In genomic region chr6:32315011-32315450, GRCm38 (mm10) we compare ENCODE assay signal across 11 mouse cellular contexts.
DNase-seq lines count a peak whose midpoint lies in the region; ATAC-seq lines count a peak whose summit lies in the region.
"Had no signal": no experiment of that assay in that cellular context is flagged by ENCODE, and none has a peak within 500 bp of the region (broad histone marks: within the 10 kb centered on the region; RNA-seq: fewer than 3 reads in every experiment).

No protein-coding gene starts in this region.

- no peak overlapping the region for H3K4me2 ChIP-seq in hindbrain, embryonic 15.5 days
- H3K4me2 ChIP-seq in hindbrain, embryonic 12.5 days (replicated peaks), result no peak overlapping the region
- no peak overlapping the region for H3K4me2 ChIP-seq in neural tube, embryonic 15.5 days
- H3K4me2 ChIP-seq: limb, embryonic 15.5 days; stomach, embryonic 15.5 days had no signal

- no peak overlapping the region for H3K9ac ChIP-seq in hindbrain, embryonic 15.5 days
- H3K9ac ChIP-seq in hindbrain, embryonic 12.5 days, result no peak overlapping the region
- no peak overlapping the region for H3K9ac ChIP-seq in neural tube, embryonic 15.5 days (replicated peaks)
- H3K9ac ChIP-seq: limb, embryonic 15.5 days; stomach, embryonic 15.5 days had no signal

- ATAC-seq in hindbrain, embryonic 15.5 days (ENCODE audit: low FRiP score, low read depth), result peak; percentile 61
- ATAC-seq in hindbrain, embryonic 12.5 days (ENCODE audit: low FRiP score), result no peak
- ATAC-seq in neural tube, embryonic 15.5 days (ENCODE audit: low FRiP score), result peak; percentile 62; the same call in 1 of the 2 replicates

- 14% methylated on average over 6 of the region's 6 CpGs for WGBS in hindbrain, embryonic 15.5 days
- WGBS in hindbrain, embryonic 12.5 days, result 32% methylated on average over 6 of the region's 6 CpGs
- 7% methylated on average over 6 of the region's 6 CpGs for WGBS in neural tube, embryonic 15.5 days

- peaks cover 30% of the 10 kb centered on the region for H3K4me1 ChIP-seq in hindbrain, embryonic 15.5 days (replicated peaks)
- peaks cover 7% of the 10 kb centered on the region for H3K4me1 ChIP-seq in hindbrain, embryonic 12.5 days
- H3K4me1 ChIP-seq in neural tube, embryonic 15.5 days, result peaks cover 9% of the 10 kb centered on the region
- H3K4me1 ChIP-seq: limb, embryonic 15.5 days; stomach, embryonic 15.5 days had no signal

- peak overlapping the region; percentile 57 for H3K27ac ChIP-seq in hindbrain, embryonic 15.5 days (replicated peaks)
- no peak overlapping the region for H3K27ac ChIP-seq in hindbrain, embryonic 12.5 days
- H3K27ac ChIP-seq in neural tube, embryonic 15.5 days (replicated peaks), result 0 out of 2 replicates have a peak overlapping the region, but pooled peaks have one; percentile 30
- H3K27ac ChIP-seq: kidney, postnatal 0 days; limb, embryonic 15.5 days; macrophage; stomach, embryonic 15.5 days had no signal

- DNase-seq in right cerebral cortex, postnatal 10 days (ENCODE audit: low spot score in 2 of 2), result peak; percentile 44 to 49
- DNase-seq in right cerebral cortex, adult 18-20 months, result no peak
- peak; percentile 37 for DNase-seq in heart, adult 8-10 months (ENCODE audit: low spot score)
- no peak for DNase-seq in thymus, postnatal 25 days

- no peaks in the 10 kb centered on the region for H3K36me3 ChIP-seq in hindbrain, embryonic 15.5 days
- H3K36me3 ChIP-seq in hindbrain, embryonic 12.5 days, result no peaks in the 10 kb centered on the region
- no peaks in the 10 kb centered on the region for H3K36me3 ChIP-seq in neural tube, embryonic 15.5 days
- H3K36me3 ChIP-seq: limb, embryonic 15.5 days; stomach, embryonic 15.5 days had no signal

- H3K27me3 ChIP-seq in hindbrain, embryonic 15.5 days, result no peaks in the 10 kb centered on the region
- H3K27me3 ChIP-seq in hindbrain, embryonic 12.5 days, result no peaks in the 10 kb centered on the region
- no peaks in the 10 kb centered on the region for H3K27me3 ChIP-seq in neural tube, embryonic 15.5 days (replicated peaks)
- H3K27me3 ChIP-seq: limb, embryonic 15.5 days; stomach, embryonic 15.5 days had no signal

- H3K9me3 ChIP-seq in hindbrain, embryonic 15.5 days, result no peaks in the 10 kb centered on the region
- no peaks in the 10 kb centered on the region for H3K9me3 ChIP-seq in hindbrain, embryonic 12.5 days (replicated peaks)
- no peaks in the 10 kb centered on the region for H3K9me3 ChIP-seq in neural tube, embryonic 15.5 days (replicated peaks)
- H3K9me3 ChIP-seq: limb, embryonic 15.5 days; stomach, embryonic 15.5 days had no signal

- no peak overlapping the region for H3K4me3 ChIP-seq in hindbrain, embryonic 15.5 days
- H3K4me3 ChIP-seq in hindbrain, embryonic 12.5 days, result no peak overlapping the region
- H3K4me3 ChIP-seq in neural tube, embryonic 15.5 days (replicated peaks), result no peak overlapping the region
- H3K4me3 ChIP-seq: limb, embryonic 15.5 days; stomach, embryonic 15.5 days had no signal

Comparison
In these comparisons a context has a peak if more than half of its experiments do, and no peak if none do; other contexts are left out.
1. DNase-seq: peak in right cerebral cortex, postnatal 10 days (2 of 2) and heart, adult 8-10 months (single experiment); none in right cerebral cortex, adult 18-20 months (single experiment) and thymus, postnatal 25 days (single experiment).